18 mouse cellular contexts compared by ENCODE assay signal in genomic region chr11:106353188-106353587, GRCm38 (mm10). TPM values are rescaled to one million over a fixed set of nuclear protein-coding genes. Genes with fewer than 3 reads are reported as not detected.
DNase-seq lines count a peak whose midpoint lies in the region; ATAC-seq lines count a peak whose summit lies in the region.
"Had no signal": no experiment of that assay in that cellular context is flagged by ENCODE, and none has a peak within 500 bp of the region (broad histone marks: within the 10 kb centered on the region; RNA-seq: fewer than 3 reads in every experiment).

Gene Scn4a, minus strand, starts transcription at chr11:106353288.

- peaks cover 2% of the 10 kb centered on the region; the same call in 1 of the 2 replicates for H3K27me3 ChIP-seq in heart, embryonic 12.5 days (replicated peaks)
- H3K27me3 ChIP-seq in neural tube, embryonic 15.5 days (replicated peaks), result no peaks in the 10 kb centered on the region
- H3K27me3 ChIP-seq: embryonic facial prominence, embryonic 13.5 days; forebrain, embryonic 12.5 days; heart, embryonic 15.5 days; hindbrain, embryonic 12.5 days had no signal

- H3K36me3 ChIP-seq in heart, embryonic 12.5 days, result no peaks in the 10 kb centered on the region
- H3K36me3 ChIP-seq in neural tube, embryonic 15.5 days, result no peaks in the 10 kb centered on the region
- H3K36me3 ChIP-seq: embryonic facial prominence, embryonic 13.5 days; forebrain, embryonic 12.5 days; heart, embryonic 15.5 days; hindbrain, embryonic 12.5 days had no signal

- H3K9me3 ChIP-seq in heart, embryonic 12.5 days (replicated peaks), result no peaks in the 10 kb centered on the region
- H3K9me3 ChIP-seq in neural tube, embryonic 15.5 days (replicated peaks), result no peaks in the 10 kb centered on the region
- H3K9me3 ChIP-seq: embryonic facial prominence, embryonic 13.5 days; forebrain, embryonic 12.5 days; heart, embryonic 15.5 days; hindbrain, embryonic 12.5 days had no signal

- no peak within 1 kb of the TSS for H3K4me3 ChIP-seq in heart, embryonic 12.5 days
- no peak within 1 kb of the TSS for H3K4me3 ChIP-seq in neural tube, embryonic 15.5 days (replicated peaks)
- H3K4me3 ChIP-seq: embryonic facial prominence, embryonic 13.5 days; forebrain, embryonic 12.5 days; heart, embryonic 15.5 days; hindbrain, embryonic 12.5 days had no signal

- no peak within 1 kb of the TSS for H3K4me2 ChIP-seq in heart, embryonic 12.5 days
- no peak within 1 kb of the TSS for H3K4me2 ChIP-seq in neural tube, embryonic 15.5 days
- H3K4me2 ChIP-seq: embryonic facial prominence, embryonic 13.5 days; forebrain, embryonic 12.5 days; heart, embryonic 15.5 days; hindbrain, embryonic 12.5 days had no signal

- ATAC-seq in heart, embryonic 12.5 days (ENCODE audit: insufficient number of reproducible peaks, low FRiP score), result no peak
- no peak for ATAC-seq in neural tube, embryonic 15.5 days (ENCODE audit: low FRiP score)
- ATAC-seq: forebrain, embryonic 16.5 days; hindbrain, embryonic 16.5 days had no signal

- H3K4me1 ChIP-seq in heart, embryonic 12.5 days (replicated peaks), result peaks cover 17% of the 10 kb centered on the region
- H3K4me1 ChIP-seq in neural tube, embryonic 15.5 days, result no peaks in the 10 kb centered on the region
- H3K4me1 ChIP-seq: embryonic facial prominence, embryonic 13.5 days; forebrain, embryonic 12.5 days had no signal

- no peak within 1 kb of the TSS for H3K9ac ChIP-seq in heart, embryonic 12.5 days
- no peak within 1 kb of the TSS for H3K9ac ChIP-seq in neural tube, embryonic 15.5 days (replicated peaks)
- H3K9ac ChIP-seq: embryonic facial prominence, embryonic 13.5 days; forebrain, embryonic 12.5 days; heart, embryonic 15.5 days; hindbrain, embryonic 12.5 days had no signal

- no peak within 1 kb of the TSS for H3K27ac ChIP-seq in heart, embryonic 12.5 days (ENCODE audit: poor library complexity, severe bottlenecking)
- H3K27ac ChIP-seq in neural tube, embryonic 15.5 days (replicated peaks), result no peak within 1 kb of the TSS
- H3K27ac ChIP-seq: embryonic facial prominence, embryonic 13.5 days; forebrain, embryonic 12.5 days; heart, embryonic 15.5 days; hindbrain, embryonic 12.5 days had no signal

- DNase-seq in heart, postnatal 36 days, result no peak
- no peak for DNase-seq in gastrocnemius, postnatal 10 days
- no peak for DNase-seq in gastrocnemius, postnatal 4 days (ENCODE audit: low spot score in 2 of 2)
- no peak for DNase-seq in left cerebral cortex, postnatal 36 days (ENCODE audit: low spot score in 2 of 2)
- DNase-seq: adrenal gland, postnatal 10 days; cerebellum, adult 11-12 months; cerebellum, adult 9-10 months; cerebellum, postnatal 25 days; heart, postnatal 4 days; kidney, adult 11 months had no signal

- 77% methylated on average over 12 of the region's 12 CpGs for WGBS in heart, embryonic 12.5 days
- WGBS in neural tube, embryonic 15.5 days, result 91% methylated on average over 12 of the region's 12 CpGs

- intact Hi-C loops in heart, postnatal 36 days (cut with DNase I), result no loop called here
- intact Hi-C loops in left cerebral cortex, postnatal 36 days (cut with DNase I), result no loop called here

RNA-seq across cellular contexts. Expression of gene Scn4a, which starts in this region (rescaled TPM):
- total RNA-seq in heart, postnatal 36 days (2021), result 10 to 100 TPM; 14.7 to 19.0 TPM
- 0.08 and 0.13 TPM in 2 replicates for polyA plus RNA-seq in heart, embryonic 12.5 days (2016; fragmentation: Nextera tagmentation; extraction: Ambion mirVana)
- 100 to 1,000 TPM; 137 to 145 TPM for total RNA-seq in gastrocnemius, postnatal 10 days (2021)
- total RNA-seq in gastrocnemius, postnatal 4 days (2021), result 10 to 100 TPM; 81.7 to 86.7 TPM
- polyA plus RNA-seq in neural tube, embryonic 15.5 days (2015; fragmentation: Nextera tagmentation; extraction: Ambion mirVana), result 0.08 and 0.18 TPM in 2 replicates
- total RNA-seq in left cerebral cortex, postnatal 36 days (2021), result not detected
- polyA plus RNA-seq: hindbrain, embryonic 12.5 days; hindbrain, embryonic 16.5 days had no signal

Comparison
In these comparisons a context has a peak if more than half of its experiments do, and no peak if none do; other contexts are left out.
1. RNA of gene Scn4a (total RNA-seq): 137 to 145 TPM in gastrocnemius, postnatal 10 days, 81.7 to 86.7 TPM in gastrocnemius, postnatal 4 days and 14.7 to 19.0 TPM in heart, postnatal 36 days; not detected in left cerebral cortex, postnatal 36 days; every median in the first group is over 10 times any median in the second.
2. RNA of gene Scn4a (total RNA-seq): 137 to 145 TPM in gastrocnemius, postnatal 10 days and 81.7 to 86.7 TPM in gastrocnemius, postnatal 4 days; 14.7 to 19.0 TPM in heart, postnatal 36 days; every median in the first group is over 4 times any median in the second.